Mouse (Mus musculus): ENCODE results near the gene Gapt.
"Not testable (repeated sequence)": the region's sequence is repeated elsewhere in the genome, so short reads cannot be mapped to it uniquely, and the experiment has no call there.

Gapt gene

DNA sequence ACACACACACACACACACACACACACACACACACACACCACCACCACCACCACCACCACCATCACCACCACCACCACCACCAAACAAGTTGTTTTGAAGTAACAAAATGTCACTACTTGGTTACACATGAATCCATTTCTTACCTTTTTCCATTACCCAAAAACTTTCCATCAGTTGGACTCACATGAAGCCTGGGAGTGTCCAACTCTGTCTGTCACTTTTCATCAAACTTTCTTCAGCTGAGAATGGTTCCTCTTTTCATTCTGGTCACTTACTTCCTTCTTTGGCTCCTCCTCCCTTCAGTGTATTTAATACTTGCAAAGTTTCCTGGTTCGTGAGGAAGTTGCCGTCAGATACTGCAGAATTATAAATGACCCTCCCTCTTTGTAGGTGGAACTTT, at the start of gene Gapt:
Gene Gapt (minus strand): TSS at position 259 of the 400 bp plus-strand sequence.
- in situ Hi-C loops (cut with MboI): loop anchor here (25.0 kb wide), 1 partner anchor 445 kb away; no protein-coding TSS in a partner anchor

DNA sequence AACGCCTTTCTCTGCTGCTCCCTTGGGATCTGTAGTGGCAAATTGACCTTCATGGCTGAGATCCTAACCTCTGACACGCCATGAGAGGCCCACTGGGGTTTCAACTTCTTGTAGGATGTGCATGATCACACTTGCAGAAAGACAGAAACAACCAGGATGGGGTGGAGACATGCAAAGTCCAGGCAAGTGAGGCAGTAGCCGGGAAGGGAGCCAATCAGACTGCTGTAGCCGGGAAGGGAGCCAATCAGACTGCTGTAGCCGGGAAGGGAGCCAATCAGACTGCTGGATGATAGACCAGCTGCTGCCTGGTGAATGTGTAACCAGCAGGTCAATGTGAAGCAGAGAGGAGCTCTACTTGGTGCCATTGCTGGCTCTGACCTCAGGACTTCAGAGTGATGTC, 49.2 kb upstream of the Gapt start:
- in situ Hi-C loops (cut with MboI): no loop called here

DNA sequence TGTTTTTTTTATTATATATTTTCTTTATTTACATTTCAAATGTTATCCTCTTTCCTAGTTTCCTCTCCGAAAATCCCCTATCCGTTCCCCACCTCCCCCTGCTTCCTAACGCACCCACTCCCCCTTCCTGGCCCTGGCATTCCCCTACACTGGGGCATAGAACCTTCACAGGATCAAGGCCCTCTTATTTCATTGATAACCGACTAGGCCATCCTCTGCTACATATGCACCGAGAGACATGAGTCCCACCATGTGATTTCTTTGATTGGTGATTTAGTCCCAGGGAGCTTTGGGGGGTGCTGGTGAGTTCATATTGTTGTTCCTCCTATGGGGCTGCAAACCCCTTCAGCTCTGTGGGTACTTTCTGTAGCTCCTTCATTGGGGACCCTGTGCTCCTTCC, 47.7 kb upstream of the Gapt start:
- in situ Hi-C loops (cut with MboI): not testable (repeated sequence)

- in situ Hi-C loops (cut with MboI): no loop called here
These were observed 47.1 kb upstream of the Gapt start for GRCm38 (mm10) chr13:110404059-110404458.

DNA sequence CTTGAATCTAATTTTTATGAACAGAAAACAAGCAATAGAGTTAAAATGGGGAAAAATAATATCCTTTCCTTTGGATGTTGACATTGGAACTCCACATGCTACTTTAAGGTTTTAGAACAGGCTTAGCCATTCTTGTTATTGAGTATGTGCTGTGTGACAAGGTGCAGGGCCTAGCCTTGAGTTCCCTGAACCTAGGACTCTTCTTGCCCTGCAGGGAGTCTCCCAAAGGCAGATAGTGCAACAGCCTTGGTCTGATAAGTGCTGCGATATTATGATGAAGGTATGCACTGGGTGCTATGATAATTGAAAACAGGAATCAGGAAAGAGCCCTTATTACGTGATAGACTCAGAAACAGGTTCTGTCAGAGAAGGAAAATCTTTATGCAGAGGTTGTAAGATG, 44.9 kb upstream of the Gapt start:
- in situ Hi-C loops (cut with MboI): no loop called here

GRCm38 (mm10) chr13:110401443-110401842, 44.4 kb upstream of the Gapt start:
- in situ Hi-C loops (cut with MboI): no loop called here

DNA sequence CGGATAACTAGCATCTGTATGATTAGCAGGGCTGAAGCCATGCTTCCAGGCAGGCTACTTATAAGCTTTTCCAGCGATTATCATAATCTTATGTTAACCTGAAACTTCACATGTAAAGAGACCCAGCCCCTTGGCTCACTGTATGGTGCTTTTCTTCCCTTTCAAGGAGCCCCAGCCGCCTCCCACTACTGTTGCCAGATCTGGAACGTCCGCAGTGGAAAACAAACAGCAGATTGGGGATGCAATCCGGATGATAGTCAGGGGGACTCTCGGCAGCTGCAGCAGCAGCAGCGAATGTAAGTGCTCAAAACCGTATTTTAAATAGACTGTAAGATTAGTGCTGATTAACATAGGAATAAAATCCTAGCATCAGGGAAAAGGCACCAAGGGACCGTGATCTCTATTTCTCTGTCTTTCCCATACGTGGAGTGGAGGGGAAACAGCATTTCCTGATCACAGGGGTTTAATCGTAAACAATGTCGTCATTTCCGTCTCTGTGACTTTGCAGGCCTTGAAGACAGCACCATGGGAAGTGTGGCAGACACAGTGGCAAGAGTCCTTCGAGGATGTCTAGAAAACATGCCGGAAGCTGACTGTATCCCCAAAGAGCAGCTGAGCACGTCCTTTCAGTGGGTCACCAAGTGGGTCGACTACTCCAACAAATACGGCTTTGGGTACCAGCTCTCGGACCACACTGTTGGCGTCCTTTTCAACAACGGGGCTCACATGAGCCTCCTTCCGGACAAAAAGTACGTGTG, 41.7 kb upstream of the Gapt start:
- in situ Hi-C loops (cut with MboI): loop anchor here (10.0 kb wide), 3 partner anchors 166 to 1016 kb away; no protein-coding TSS in a partner anchor

DNA sequence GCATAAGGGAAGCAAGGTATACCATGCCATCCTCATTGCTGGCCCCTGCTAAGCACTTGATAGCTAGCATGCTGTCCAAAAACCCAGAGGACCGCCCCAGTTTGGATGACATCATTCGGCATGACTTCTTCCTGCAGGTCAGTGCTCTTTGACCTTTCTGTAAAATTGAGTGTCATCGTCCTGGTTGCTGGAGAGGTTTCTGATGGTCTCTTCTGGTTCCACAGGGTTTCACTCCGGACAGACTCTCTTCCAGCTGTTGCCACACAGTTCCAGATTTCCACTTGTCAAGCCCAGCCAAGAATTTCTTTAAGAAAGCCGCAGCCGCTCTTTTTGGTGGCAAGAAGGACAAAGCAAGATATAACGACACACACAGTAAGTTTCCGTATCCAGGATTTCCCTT, 40.8 kb upstream of the Gapt start:
- in situ Hi-C loops (cut with MboI): loop anchor here (10.0 kb wide), 3 partner anchors 167 to 1017 kb away; no protein-coding TSS in a partner anchor

DNA sequence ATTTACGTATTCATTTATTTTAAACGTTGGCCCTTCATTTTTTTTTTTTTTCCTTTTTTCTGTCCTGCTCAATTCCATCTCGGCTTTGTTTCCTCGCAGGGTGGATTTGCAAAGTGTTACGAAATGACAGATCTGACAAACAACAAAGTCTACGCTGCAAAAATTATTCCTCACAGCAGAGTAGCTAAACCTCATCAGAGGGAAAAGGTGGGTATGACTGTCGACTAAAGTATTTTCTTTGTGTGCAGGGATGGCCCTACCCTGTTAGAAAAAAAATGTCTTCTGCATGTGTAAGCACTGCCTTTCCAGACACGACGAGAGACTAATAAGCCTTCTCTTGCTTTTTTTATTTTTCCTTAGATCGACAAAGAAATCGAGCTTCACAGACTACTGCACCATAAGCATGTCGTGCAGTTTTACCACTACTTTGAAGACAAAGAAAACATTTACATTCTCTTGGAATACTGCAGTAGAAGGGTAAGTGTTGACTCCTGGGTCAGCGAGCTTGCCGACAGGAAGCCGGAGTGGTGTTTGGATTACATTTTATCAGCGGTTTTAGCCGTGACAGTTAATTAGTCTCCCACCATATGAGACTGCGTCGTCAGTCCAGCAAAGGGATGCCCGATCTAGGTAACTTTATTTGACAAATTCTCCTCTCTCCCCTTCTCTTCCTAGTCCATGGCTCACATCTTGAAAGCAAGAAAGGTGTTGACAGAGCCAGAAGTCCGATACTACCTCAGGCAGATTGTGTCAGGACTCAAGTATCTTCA, 39.1 kb upstream of the Gapt start:
- in situ Hi-C loops (cut with MboI): loop anchor here (10.0 kb wide), 3 partner anchors 169 to 1019 kb away; no protein-coding TSS in a partner anchor

DNA sequence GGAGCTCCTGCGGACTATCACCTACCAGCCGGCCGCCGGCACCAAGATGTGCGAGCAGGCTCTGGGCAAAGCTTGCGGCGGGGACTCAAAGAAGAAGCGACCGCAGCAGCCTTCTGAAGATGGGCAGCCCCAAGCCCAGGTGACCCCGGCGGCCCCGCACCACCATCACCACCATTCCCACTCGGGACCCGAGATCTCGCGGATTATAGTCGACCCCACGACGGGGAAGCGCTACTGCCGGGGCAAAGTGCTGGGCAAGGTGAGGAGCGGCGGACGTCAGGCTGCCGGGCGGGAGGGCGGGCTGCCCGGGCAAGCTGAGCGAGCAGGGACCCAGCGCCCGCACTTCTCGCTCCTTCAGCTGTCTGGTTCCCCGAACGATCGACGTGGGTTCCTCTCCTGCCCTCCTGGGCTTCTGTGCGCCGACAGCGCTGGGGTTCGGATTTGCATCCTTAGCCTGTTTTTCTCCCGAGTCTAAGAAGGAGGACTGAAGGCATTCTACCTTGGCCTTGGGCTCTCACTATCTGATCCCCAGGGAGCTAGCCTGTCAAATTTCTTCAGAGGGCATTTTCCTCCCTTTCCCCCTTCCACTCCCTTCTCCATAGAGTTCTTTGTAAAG, 38.3 kb upstream of the Gapt start:
- in situ Hi-C loops (cut with MboI): loop anchor here (10.0 kb wide), 3 partner anchors 170 to 1020 kb away; no protein-coding TSS in a partner anchor

DNA sequence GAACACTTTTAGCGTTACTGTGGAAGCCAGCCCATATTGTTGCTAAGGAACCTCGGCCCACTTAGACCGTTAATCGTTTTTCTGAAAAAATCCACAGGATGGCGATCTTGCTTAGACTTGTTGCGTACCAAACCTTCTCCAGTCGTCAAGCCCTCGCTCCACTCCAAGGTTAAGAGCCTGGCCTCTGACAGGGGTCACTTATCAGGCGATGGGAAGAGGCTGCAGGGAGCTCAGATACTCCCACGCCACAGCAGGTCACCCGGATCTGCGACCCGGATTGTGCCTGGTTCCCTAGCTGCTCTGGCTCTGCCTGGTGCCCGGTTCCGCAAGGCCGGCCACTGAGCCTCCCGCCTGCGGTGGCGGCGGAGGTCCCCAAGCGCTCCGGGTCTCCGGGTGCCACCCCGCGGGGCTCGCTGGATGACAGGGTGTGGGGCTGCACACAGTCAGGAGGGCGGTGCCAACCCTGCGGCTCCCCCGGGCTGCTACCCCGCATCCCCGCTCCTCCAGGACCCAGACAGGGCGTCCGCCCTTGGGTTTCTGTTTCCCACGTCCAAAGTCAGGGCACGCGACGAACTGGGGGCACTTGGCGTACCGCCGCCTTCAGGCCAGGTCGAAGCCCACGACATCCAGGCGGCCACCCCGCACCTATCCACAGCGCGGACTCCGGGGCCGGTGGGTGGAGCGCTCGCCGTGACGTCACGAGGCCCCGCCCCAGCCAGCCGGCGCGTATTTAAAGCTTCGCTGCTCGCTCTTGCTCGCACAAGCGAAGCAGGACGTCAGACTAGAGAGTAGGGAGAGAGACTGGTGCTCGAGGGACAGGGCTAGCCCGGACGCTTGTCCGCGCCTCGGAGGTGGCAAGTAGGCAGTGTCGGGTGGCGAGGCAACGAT, 37.5 kb upstream of the Gapt start, which contains the start of gene Plk2:
Gene Plk2 (plus strand): TSS at position 756 of the 888 bp plus-strand sequence.
- in situ Hi-C loops (cut with MboI): loop anchor here (10.0 kb wide), 3 partner anchors 170 to 1020 kb away; no protein-coding TSS in a partner anchor

GRCm38 (mm10) chr13:110392631-110393030, 35.6 kb upstream of the Gapt start:
- in situ Hi-C loops (cut with MboI): loop anchor here (10.0 kb wide), 3 partner anchors 172 to 1022 kb away; no protein-coding TSS in a partner anchor

GRCm38 (mm10) chr13:110392210-110392609, 35.2 kb upstream of the Gapt start:
- in situ Hi-C loops (cut with MboI): loop anchor here (10.0 kb wide), 3 partner anchors 173 to 1023 kb away; no protein-coding TSS in a partner anchor

- in situ Hi-C loops (cut with MboI): loop anchor here (10.0 kb wide), 1 partner anchor 850 kb away; no protein-coding TSS in a partner anchor
These were observed 27.5 kb upstream of the Gapt start for GRCm38 (mm10) chr13:110384514-110384913.

GRCm38 (mm10) chr13:110382447-110382901, 25.5 kb upstream of the Gapt start:
- in situ Hi-C loops (cut with MboI): loop anchor here (10.0 kb wide), 1 partner anchor 852 kb away; no protein-coding TSS in a partner anchor

- in situ Hi-C loops (cut with MboI): loop anchor here (10.0 to 25.0 kb wide), 2 partner anchors 305 to 457 kb away; no protein-coding TSS in a partner anchor
These were observed 12.7 kb upstream of the Gapt start for GRCm38 (mm10) chr13:110369673-110370072.

GRCm38 (mm10) chr13:110368556-110369040, 11.6 kb upstream of the Gapt start:
- in situ Hi-C loops (cut with MboI): loop anchor here (10.0 to 25.0 kb wide), 2 partner anchors 304 to 456 kb away; no protein-coding TSS in a partner anchor

- in situ Hi-C loops (cut with MboI): loop anchor here (10.0 to 25.0 kb wide), 2 partner anchors 303 to 456 kb away; no protein-coding TSS in a partner anchor
These were observed 11.1 kb upstream of the Gapt start for GRCm38 (mm10) chr13:110367961-110368555.

- in situ Hi-C loops (cut with MboI): loop anchor here (10.0 to 25.0 kb wide), 2 partner anchors 302 to 454 kb away; no protein-coding TSS in a partner anchor
These were observed 9.5 kb upstream of the Gapt start for GRCm38 (mm10) chr13:110366477-110366876.
